Mouse (Mus musculus): ENCODE measurements around the gene Pou2f1.

- TF ChIP-seq CTCF (IDR thresholded peaks at IDR 0.05; ENCODE audit: extremely low read depth, insufficient read depth, insufficient read length, insufficient replicate concordance), result no peak
- TF ChIP-seq POLR2A (IDR thresholded peaks at IDR 0.05; ENCODE audit: low read depth, low read length), result no peak
These were observed 54.2 kb downstream of the Pou2f1 start for GRCm38 (mm10) chr1:165948214-165948813.
